Mouse (Mus musculus): ENCODE measurements around the gene S100a6.

DNA sequence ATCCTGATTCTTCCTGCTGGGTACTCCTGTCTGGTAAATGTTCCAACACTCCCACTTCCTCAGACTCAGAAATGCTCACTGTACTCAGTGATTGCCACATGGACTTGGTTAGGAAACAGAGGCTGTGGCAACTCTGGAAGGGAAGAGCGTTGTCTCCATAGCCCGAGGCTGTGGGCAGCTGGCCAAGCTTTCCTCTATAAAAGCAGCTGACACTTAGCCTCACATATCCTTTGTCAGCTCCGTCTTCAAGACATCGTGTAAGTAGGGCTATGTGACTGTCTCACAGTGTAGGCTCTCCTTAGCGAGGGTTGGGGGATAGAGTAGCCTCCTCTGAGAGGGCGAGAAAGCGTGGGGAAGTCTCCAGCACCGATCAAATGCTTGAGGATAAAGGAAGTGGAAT is 56.2 kb downstream of the S100a6 start, which contains the start of gene S100a8:
- TF ChIP-seq GATA1 (IDR thresholded peaks at IDR 0.05; ENCODE audit: borderline replicate concordance, low read length) (no peak), FLI1 (IDR thresholded peaks at IDR 0.05; ENCODE audit: low read length) (no peak)

Data from megakaryocyte, embryonic 14.5 days (primary cell).